Mouse (Mus musculus) embryonic fibroblast, embryonic 13.5 days (primary cell): ENCODE results near the gene Myrfl.

Experiments
- CTCF ChIP-seq: IDR thresholded peaks from 2 replicates; pipeline ENCODE4 v1.5.1; 2011; ENCODE audit warnings: mild to moderate bottlenecking, control low read depth, low read length, moderate library complexity, borderline replicate concordance; ENCODE audit not compliant: insufficient read depth
- POLR2A ChIP-seq: IDR thresholded peaks from 2 replicates; pipeline ENCODE4 v1.6.1; 2011; ENCODE audit warnings: low read depth, mild to moderate bottlenecking, control low read depth, low read length, moderate library complexity

DNA sequence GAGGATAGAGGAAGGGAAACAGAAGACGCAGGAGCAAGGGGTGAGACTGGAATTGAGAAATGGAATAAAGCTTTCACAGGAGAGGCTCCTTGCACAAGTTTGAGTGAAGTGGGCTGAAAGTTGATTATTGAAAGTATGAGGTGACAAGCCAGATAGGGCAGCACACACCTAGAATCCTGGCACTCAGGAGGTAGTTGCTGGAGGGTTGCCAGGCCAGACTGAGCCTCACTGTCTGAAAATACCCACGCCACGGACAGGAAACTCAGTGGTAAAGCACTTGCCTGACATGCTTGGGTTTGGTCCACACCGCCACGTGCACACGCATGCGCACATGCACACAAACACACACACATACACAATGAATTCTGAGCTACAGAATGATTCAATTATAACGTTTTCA, 118.8 kb downstream of the Myrfl start:
- TF ChIP-seq CTCF (no peak), POLR2A (no peak)
